Mouse (Mus musculus) splenic B cell, adult 2 months (primary cell): Measurements from ENCODE around the gene Fam117a.

ENCODE experiments used
- DNase-seq: peaks from one replicate; pipeline ENCODE4 v3.0.0-alpha.2; 2011; ENCODE audit warnings: low read depth, low spot score
- H3K27me3 ChIP-seq: 2 replicates; pipeline ENCODE4 v1.6.1; 2012; ENCODE audit warnings: mild to moderate bottlenecking, low read length, moderate library complexity, mixed read lengths; ENCODE audit not compliant: control insufficient read depth, poor library complexity, insufficient read depth, severe bottlenecking
- H3K36me3 ChIP-seq: 2 replicates; pipeline ENCODE4 v1.6.1; 2012; ENCODE audit warnings: mild to moderate bottlenecking, low read length, moderate library complexity, mixed read lengths; ENCODE audit not compliant: control insufficient read depth, poor library complexity, insufficient read depth, severe bottlenecking

Gene Fam117a

DNA sequence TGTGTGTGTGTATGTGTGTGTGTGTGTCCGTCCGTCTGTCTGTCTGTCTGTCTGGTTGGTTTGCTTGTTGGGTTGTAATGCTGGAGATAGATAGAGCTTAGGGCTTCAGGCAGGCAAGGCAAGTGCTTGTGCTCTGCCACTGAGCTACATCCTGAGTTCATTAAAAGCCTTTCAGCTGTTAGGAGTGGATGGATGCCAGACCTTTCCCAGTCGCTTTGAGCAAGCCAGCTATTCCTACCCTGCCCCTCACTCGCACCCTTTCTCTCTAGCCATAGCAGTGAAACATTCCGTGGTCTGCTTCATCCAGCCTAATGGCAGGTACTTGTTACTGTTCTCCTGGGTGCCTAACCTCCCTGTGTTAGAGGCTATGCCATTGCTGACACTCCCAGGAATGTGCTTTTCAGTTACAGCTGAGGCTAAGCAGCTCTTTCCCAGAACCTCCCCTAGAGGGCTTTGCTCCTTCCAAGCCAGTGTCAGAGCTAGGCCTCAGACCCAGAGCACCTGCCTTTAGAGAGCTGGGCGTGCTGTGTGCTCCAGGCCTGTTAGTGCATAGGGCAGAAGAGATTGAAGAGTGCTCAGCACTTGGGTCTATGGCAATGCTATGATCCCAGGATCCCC lies 29.6 kb downstream of the Fam117a start:
- Histone ChIP-seq H3K27me3 (no peaks in the 10 kb centered on the region), H3K36me3 (peaks cover 9% of the 10 kb centered on the region)
- no peak for DNase-seq

DNA sequence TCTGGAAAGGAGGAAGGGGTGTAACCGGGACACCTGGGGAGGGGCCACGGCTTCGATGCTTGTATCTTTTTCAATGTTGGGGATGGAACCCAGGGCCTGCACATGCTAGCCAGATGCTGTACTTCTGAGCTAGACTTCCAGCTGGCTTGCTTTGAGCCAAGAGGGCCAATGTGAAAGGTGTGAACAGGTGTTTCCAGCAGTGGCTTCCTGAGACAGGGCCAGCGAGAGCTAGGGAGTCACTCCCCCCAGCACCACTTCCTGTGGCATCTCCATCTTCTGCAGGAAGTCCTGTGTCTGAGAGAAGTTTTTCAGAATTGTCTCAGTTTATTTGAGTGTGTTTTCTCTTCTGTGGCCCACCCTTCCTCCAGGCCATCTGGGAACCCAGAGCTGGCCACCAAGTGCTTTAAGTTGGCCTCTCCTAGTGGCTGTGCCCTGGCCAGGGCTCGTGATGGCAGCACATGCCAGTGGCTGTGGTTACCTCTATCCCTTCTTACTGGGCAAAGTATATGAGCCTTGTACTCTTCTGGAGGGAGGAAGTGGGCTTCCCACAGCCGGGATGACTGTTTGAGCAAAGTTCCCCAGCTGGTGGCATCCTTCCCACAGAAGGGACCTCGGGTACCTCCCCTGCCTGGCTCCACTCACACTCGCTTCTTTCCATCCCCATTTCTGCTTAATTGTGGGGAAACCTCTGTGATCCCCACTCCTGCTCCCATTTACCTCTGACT lies 30.4 kb downstream of the Fam117a start:
- H3K36me3 ChIP-seq, result peaks cover 9% of the 10 kb centered on the region

DNA sequence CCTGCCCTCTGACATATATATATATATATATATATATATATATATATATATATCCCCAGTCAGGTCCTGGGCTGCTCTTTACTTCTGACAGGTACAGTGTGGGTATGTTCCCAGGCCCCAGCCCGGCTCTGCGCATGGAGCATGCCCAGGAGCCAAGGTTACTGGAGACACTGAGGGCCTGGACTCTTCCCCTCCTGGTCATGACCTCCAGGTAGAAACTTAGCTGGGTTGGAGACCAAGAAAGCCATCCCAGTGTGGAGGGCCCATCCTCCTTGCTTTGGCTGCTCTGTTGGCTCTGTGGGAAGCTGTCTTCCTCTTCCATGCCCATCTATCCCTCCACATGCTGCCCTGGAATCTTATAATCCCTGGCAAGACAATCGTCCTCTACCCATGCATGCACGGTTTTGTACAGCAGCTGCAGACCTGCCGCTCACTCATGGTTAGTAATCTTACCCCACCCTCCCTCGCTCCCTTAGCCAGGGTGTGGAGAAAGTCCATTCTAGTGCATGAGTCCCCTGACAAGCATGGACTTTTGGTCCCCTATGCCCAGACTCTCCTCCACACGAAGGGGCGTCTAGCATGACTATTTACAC lies 31.5 kb downstream of the Fam117a start:
- Histone ChIP-seq H3K27me3 (no peaks in the 10 kb centered on the region), H3K36me3 (peaks cover 9% of the 10 kb centered on the region)
- DNase-seq, result no peak

More for the DNA sequence above, 30.4 kb downstream of the Fam117a start:
- no peaks in the 10 kb centered on the region for H3K27me3 ChIP-seq
- DNase-seq, result no peak

DNA sequence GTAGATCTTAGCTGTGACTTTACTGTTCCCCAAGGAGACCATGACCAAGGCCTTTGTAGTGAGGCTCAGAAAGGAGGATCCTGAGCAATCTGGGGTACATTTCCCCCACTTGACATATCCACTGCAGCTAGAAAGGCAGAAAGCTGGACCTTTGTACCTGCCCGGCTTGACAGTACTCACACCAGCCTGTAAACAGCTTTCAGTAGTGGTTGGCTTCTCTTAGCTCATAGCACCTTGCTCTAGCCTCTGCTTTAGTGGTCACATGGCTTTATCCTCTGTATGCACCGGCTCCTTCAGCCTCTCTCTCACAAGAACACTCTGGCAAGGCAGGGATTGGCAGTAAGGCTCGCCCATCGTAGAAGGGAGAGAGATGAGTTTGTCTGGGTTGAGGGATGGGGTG lies 32.1 kb downstream of the Fam117a start:
- no peak for DNase-seq
- H3K36me3 ChIP-seq, result peaks cover 9% of the 10 kb centered on the region
- H3K27me3 ChIP-seq, result no peaks in the 10 kb centered on the region

DNA sequence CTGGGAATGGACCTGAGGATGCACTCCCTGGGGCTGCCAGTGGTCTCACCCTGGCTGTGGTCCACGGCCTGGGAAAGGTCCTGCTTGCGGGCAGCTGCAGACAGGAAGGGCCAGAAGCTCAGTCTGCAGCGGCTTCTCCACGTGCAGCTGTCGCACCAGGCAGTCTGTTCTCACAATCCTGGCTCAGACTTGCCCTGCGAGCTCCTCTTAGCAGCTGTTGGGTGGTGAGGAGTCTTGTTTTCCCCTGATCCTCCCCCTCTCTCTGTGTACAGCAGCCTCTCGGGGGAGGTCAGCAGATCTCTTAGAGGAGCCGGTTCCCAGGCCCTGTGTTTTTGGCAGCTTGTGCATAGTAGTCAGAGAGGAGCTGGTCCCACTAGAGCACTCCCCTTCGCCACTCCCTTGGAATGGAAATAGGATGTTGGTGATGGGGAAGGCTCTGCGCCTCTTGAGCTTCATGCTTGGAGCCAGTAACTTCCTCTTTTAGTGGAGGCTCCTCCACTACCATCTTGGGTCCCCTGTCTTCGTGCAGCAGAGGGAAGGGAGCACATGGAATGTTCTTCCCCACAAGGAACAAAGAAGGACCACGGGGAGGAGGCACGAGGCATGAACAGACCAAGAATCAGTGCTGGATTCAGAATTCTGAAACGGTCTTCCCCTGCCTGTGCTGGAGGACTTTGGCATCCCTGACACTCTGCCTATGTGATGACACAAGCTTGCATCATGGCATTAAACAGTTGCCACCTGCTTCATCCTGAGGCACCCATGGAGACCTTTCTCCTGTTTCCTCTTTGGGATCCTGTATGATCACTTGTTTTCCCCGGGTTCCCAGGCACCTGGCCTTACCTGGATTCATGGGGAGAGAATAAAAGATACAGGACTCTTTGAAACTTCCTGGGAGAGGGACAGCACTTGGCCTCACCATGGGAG lies 33.4 kb downstream of the Fam117a start:
- Histone ChIP-seq H3K27me3 (no peaks in the 10 kb centered on the region), H3K36me3 (peaks cover 9% of the 10 kb centered on the region)
- DNase-seq, result no peak

DNA sequence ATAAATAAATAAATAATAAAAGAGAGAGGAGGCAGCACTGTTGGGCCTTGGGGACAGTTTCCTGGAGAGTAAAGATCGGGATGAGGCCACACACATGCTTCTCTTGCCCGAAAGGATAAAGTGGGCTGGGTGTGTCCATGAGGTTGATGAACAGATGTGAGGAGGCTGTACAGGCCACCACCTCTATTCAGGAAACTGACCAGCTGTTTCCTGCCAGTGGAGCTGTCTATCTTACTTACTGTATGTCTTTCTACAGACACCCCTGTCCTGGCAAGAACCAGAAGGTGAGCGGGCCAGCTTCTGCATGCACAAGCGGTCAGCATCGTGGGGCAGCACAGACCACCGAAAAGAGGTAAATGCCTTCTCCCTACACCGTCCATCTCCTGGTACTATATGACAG lies 34.4 kb downstream of the Fam117a start:
- no peak for DNase-seq

DNA sequence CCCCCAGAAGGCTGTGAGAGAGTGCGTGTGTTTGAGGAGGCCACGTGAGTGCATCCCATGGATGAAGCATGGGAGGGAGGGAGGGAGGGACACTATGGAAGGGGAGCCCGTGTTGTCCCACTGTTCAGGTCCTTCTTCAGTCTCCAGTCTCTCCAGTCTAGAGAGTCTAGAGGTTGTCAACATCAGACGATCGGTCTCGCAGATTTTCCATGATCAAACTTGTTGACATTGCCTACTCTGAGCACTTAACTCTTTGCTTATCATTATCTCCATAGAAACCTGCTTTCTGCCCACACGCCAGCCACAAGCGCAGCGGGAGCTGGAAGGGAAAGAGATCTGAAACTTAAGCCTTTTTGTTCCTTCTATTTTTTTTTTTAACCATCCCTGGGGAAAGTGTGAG lies 42.1 kb downstream of the Fam117a start:
- DNase-seq, result no peak
- Histone ChIP-seq H3K27me3 (no peaks in the 10 kb centered on the region), H3K36me3 (peaks cover 13% of the 10 kb centered on the region)

More for the DNA sequence above, 34.4 kb downstream of the Fam117a start:
- peaks cover 11% of the 10 kb centered on the region for H3K36me3 ChIP-seq
- no peaks in the 10 kb centered on the region for H3K27me3 ChIP-seq

DNA sequence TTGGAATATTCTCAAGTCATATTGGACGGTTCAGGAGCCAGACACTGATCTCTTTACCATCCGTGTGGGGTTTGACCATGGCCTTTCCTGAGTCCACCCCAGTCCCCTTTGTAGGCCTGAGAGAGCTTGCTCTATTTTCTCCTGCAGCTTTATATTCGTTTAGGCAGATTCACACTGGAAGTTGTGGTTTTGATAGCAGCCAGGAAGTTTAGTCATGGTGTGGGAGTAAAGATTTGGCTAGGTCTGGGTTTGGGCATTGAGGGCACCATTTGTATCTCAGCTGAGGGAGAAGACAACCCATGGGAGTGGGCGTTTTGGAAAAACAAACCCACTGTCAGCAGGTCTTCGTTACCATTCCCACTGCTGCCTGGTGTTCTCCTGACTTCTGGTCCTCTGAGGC lies 42.7 kb downstream of the Fam117a start:
- no peak for DNase-seq
- H3K36me3 ChIP-seq, result peaks cover 10% of the 10 kb centered on the region

DNA sequence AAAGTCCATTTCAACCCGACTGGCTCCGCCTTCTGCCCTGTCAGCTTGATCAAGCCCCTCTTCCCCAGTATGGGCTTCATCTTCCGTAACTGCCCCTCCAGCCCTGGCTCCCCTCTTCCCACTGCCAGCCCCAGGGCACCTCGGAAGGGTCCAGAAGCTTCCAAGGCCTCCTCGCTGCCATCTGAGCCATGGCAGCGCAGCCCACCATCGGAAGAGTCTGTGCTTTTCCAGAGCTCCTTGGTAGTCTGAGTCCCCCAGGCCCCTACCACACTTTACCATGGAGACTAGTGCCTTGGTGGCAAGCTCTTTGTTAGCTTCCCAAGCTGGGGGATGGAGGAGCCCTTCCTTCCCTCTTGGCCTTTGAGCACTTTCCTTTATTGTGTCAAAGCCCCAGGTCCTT lies 43.9 kb downstream of the Fam117a start:
- peaks cover 9% of the 10 kb centered on the region for H3K36me3 ChIP-seq
- no peak for DNase-seq
- H3K27me3 ChIP-seq, result no peaks in the 10 kb centered on the region

More for the DNA sequence above, 42.7 kb downstream of the Fam117a start:
- H3K27me3 ChIP-seq, result no peaks in the 10 kb centered on the region

DNA sequence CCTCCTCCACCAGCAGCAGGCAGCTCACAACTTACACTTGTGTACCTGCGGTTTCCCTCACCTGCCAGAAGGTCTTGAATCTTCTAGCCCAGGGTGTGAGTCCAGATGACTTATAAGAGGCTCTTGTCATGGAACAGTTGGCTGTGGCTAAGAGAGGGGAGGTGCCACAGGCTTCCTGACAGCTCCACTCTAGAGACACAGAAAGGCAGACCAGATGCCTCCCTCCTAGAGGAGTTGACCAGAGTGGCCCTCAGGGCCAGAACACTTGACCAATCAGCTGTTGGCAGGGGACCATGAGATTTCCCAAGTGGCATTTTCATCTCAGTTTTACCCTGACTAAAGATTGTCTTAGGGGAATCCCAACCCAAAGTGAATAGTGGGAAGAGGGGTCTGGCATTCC lies 44.3 kb downstream of the Fam117a start:
- Histone ChIP-seq H3K27me3 (no peaks in the 10 kb centered on the region), H3K36me3 (peaks cover 7% of the 10 kb centered on the region)
- no peak for DNase-seq

DNA sequence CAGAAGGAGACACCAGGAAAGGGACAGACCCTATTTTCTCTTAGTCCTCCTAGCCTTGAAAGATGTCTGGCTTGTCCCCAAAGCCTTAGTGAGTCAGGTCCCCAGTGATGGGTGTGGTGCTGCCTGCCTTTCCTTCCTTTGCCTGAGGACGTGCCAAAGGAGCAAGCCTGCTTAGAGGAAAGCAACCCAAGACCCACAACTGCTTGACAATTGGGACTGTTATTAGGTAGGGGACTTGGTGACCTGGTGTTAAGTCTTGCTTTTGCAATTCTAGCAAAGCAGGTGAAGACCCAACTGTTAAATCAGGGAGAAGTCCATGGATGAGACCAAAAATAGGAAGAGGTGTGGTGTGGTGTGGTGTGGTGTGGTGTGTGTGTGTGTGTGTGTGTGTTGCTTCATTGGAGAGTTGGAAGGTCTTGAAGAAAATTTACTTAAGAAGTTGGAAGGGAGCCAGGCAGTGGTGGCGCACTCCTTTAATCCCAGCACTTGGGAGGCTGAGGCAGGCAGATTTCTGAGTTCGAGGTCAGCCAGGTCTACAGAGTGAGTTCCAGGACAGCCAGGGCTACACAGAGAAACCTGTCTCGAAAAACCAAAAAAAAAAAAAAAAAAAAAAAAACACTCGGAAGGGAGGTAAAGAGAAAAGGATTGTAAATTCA lies 46.6 kb downstream of the Fam117a start:
- DNase-seq, result no peak
- Histone ChIP-seq H3K36me3 (peaks cover 7% of the 10 kb centered on the region), H3K27me3 (no peaks in the 10 kb centered on the region)

DNA sequence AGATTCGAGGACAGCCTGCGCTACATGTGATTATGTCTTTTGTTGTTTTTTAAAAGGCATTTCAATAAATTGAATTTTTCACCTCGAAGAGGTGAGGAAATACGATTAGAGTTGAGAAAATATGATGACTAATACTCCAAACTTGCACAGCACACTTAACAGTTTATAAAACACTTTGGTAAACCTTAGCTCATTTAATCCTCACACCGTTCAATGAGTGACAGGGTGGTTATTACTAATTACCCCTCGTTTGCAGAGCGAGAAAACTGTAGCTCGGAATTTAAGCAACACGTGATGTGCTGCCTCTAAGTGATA lies 47.1 kb downstream of the Fam117a start:
- peaks cover 7% of the 10 kb centered on the region for H3K36me3 ChIP-seq
- H3K27me3 ChIP-seq, result no peaks in the 10 kb centered on the region
- DNase-seq, result no peak

DNA sequence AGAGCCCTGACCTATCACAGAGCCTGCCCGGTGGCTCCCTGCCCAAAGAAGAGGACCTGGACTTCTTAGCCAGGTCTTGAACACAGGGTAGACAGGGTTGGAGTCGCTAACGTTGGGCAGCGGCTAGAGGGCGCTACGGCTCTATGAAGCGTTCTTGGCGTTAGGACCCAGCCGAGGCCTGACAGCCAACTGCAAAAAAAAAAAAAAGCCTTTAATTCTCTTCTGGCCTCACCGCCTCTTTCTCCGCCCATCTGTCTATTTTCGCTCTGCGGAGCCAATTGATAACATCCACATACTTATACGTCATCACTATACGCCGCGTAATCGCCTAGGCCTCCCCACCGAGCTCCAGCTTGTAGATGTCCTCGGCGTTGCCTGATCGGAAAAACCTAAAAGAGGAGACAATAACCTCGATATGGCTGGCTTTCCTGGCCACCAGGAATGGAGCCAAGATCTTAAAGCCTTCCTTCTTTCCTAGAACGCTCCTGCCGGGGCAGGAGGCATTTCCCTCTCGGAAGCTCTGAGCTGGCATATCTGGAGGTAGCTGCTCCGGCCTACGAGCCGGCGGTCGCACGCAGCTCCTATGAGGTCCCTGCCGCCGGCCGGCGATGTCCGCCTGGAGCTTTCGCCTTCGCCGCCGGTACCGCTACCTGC lies 47.6 kb downstream of the Fam117a start, which contains the start of gene Slc35b1:
Gene Slc35b1, plus strand, starts transcription at position 374 of the 654 bp plus-strand sequence.
- Histone ChIP-seq H3K27me3 (no peaks in the 10 kb centered on the region), H3K36me3 (peaks cover 7% of the 10 kb centered on the region; the same call in 1 of the 2 replicates)
- peak; percentile 99 for DNase-seq

DNA sequence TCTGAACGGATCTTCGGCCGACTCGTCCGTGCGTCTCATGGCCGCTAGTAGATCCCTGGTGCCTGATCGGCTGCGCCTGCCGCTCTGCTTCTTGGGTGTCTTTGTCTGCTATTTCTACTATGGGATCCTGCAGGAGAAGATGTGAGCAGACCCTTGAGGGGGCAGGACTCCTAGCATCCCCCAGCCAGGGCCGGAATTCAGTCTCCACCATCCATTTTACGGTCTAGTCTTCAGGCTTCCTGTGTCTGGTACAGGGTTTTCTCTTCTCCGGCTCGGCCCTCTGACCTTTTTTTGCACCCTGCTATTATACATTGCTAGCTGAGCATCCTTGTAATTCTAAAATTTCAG lies 48.1 kb downstream of the Fam117a start:
- DNase-seq, result no peak
- no peaks in the 10 kb centered on the region for H3K27me3 ChIP-seq
- peaks cover 7% of the 10 kb centered on the region; the same call in 1 of the 2 replicates for H3K36me3 ChIP-seq
